Mouse (Mus musculus) right cerebral cortex, adult 18-20 months (tissue): ENCODE data around the gene Arntl2.
A peak's percentile ranks its signal among the peaks of the same experiment; 100 is the strongest.
"Not testable (repeated sequence)": the region's sequence is repeated elsewhere in the genome, so short reads cannot be mapped to it uniquely, and the experiment has no call there.

Experiments
- DNase-seq: peaks from one replicate; pipeline ENCODE4 v3.0.0; 2022; ENCODE audit warnings: mixed read lengths

Arntl2 gene

GRCm38 (mm10) chr6:146850050-146850449, 54.2 kb downstream of the Arntl2 start, which contains the start of gene Smco2:
Gene Smco2 (plus strand): TSS chr6:146850104.
- no peak for DNase-seq

- DNase-seq, result no peak
Observed at GRCm38 (mm10) chr6:146851916-146852315, 56.1 kb downstream of the Arntl2 start.

- DNase-seq, result no peak
Observed at GRCm38 (mm10) chr6:146852739-146853138, 56.9 kb downstream of the Arntl2 start.

- DNase-seq, result no peak
Observed at GRCm38 (mm10) chr6:146855185-146855584, 59.3 kb downstream of the Arntl2 start.

GRCm38 (mm10) chr6:146857386-146857785, 61.5 kb downstream of the Arntl2 start:
- DNase-seq, result no peak

GRCm38 (mm10) chr6:146863154-146863553, 67.3 kb downstream of the Arntl2 start:
- no peak for DNase-seq

- DNase-seq, result not testable (repeated sequence)
Observed at GRCm38 (mm10) chr6:146864370-146864769, 68.5 kb downstream of the Arntl2 start.

GRCm38 (mm10) chr6:146865701-146866100, 69.8 kb downstream of the Arntl2 start:
- no peak for DNase-seq

GRCm38 (mm10) chr6:146871975-146872374, 76.1 kb downstream of the Arntl2 start:
- DNase-seq, result no peak

GRCm38 (mm10) chr6:146874415-146874814, 78.6 kb downstream of the Arntl2 start:
- DNase-seq, result no peak

GRCm38 (mm10) chr6:146876820-146877219, 81.0 kb downstream of the Arntl2 start:
- DNase-seq, result no peak

GRCm38 (mm10) chr6:146877425-146878045, 81.7 kb downstream of the Arntl2 start:
- peak; percentile 90 for DNase-seq

GRCm38 (mm10) chr6:146878926-146879325, 83.1 kb downstream of the Arntl2 start:
- no peak for DNase-seq

- no peak for DNase-seq
Observed at GRCm38 (mm10) chr6:146879856-146880255, 84.0 kb downstream of the Arntl2 start.

- DNase-seq, result no peak
Observed at GRCm38 (mm10) chr6:146880296-146880695, 84.4 kb downstream of the Arntl2 start.

GRCm38 (mm10) chr6:146881896-146882770, 86.3 kb downstream of the Arntl2 start:
- DNase-seq, result no peak
